Mouse (Mus musculus) hindbrain, embryonic 13.5 days (tissue): ENCODE results near the gene Sall1. TPM values are rescaled to one million over a fixed set of nuclear protein-coding genes. Genes with fewer than 3 reads are reported as not detected.

Source experiments
- ATAC-seq: fragments of 200-750 bp; cut with Nextera tagmentation; 2 replicates; pipeline ENCODE4 v1.8.0; 2017; ENCODE audit warnings: moderate TSS enrichment; ENCODE audit not compliant: low FRiP score
- H3K27ac ChIP-seq: fragments of 300-500 bp; sonication (generic); 2 replicates; pipeline ENCODE4 v1.5.1; 2015; ENCODE audit warnings: inconsistent platforms, mild to moderate bottlenecking, moderate library complexity
- H3K27me3 ChIP-seq: fragments of 300-500 bp; sonication (generic); 2 replicates; pipeline ENCODE4 v1.6.1; 2015; ENCODE audit warnings: mild to moderate bottlenecking, inconsistent platforms
- H3K36me3 ChIP-seq: fragments of 300-500 bp; sonication (generic); 2 replicates; pipeline ENCODE4 v1.6.1; 2015; ENCODE audit warnings: mild to moderate bottlenecking, inconsistent platforms
- H3K4me1 ChIP-seq: fragments of 300-500 bp; sonication (generic); replicated peaks from 2 replicates; pipeline ENCODE4 v1.6.1; 2015; ENCODE audit warnings: inconsistent platforms
- H3K4me2 ChIP-seq: fragments of 300-500 bp; sonication (generic); 2 replicates; pipeline ENCODE4 v1.6.1; 2015; ENCODE audit warnings: inconsistent platforms, mild to moderate bottlenecking, moderate library complexity
- H3K4me3 ChIP-seq: fragments of 300-500 bp; sonication (generic); 2 replicates; pipeline ENCODE4 v1.5.1; 2015; ENCODE audit warnings: mild to moderate bottlenecking, inconsistent platforms
- H3K9ac ChIP-seq: fragments of 300-500 bp; sonication (generic); 2 replicates; pipeline ENCODE4 v1.6.1; 2015; ENCODE audit warnings: mild to moderate bottlenecking, inconsistent platforms
- H3K9me3 ChIP-seq: fragments of 300-500 bp; sonication (generic); 2 replicates; pipeline ENCODE4 v1.6.1; 2016; ENCODE audit warnings: inconsistent platforms
- whole genome bisulfite sequencing: fragments of 180-500 bp; shearing (Covaris S2); methylation state at CpG from one replicate; pipeline ENCODE4 v1.1.7; 2015; 5-methylcytosine and 5-hydroxymethylcytosine counted together
- polyA plus RNA-seq: library from polyadenylated mRNA; unstranded; fragments of >200 nt; fragmentation: Nextera tagmentation; extraction: Ambion mirVana; gene quantifications from 2 replicates; pipeline ENCODE4 v1.2.1, GENCODE M21; 2015

Sall1 gene
- polyA plus RNA-seq, 1 experiment from 2014 or later = 9.3 TPM

DNA sequence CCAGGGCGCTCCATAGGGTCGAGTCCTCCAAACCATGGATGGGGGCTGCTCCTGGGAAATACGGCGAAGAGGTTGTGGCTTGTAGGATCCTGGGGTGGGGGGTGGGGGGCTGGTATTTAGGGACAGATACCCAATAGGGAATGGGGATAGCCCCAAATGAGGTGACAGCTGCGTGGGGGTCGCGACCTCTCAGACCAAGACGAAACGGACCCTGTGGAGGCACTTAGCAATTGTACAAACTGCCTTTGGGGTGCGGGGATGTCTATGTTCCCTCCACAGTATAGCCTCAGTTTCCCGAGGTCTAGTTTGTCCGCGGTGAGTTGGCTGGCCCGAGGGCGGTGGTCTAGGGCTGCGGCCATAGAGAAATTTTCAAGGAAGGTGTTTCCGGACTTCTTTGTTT is 1.8 kb upstream of the Sall1 start:
- Histone ChIP-seq H3K9me3 (no peaks in the 10 kb centered on the region), H3K4me2 (peak overlapping the region; percentile 86), H3K4me3 (peak overlapping the region; percentile 61), H3K9ac (0 out of 2 replicates have a peak overlapping the region, but pooled peaks have one; percentile 15), H3K4me1 (peaks cover 66% of the 10 kb centered on the region), H3K27ac (peak overlapping the region; percentile 73), H3K36me3 (no peaks in the 10 kb centered on the region), H3K27me3 (peaks cover 71% of the 10 kb centered on the region)
- 2% methylated on average over 17 of the region's 17 CpGs for WGBS
- no peak for ATAC-seq

GRCm38 (mm10) chr8:89045218-89045601 is 1.2 kb upstream of the Sall1 start:
- Histone ChIP-seq H3K27me3 (peaks cover 69% of the 10 kb centered on the region), H3K4me1 (peaks cover 69% of the 10 kb centered on the region)
- under 1% methylated on average over 30 of the region's 30 CpGs for WGBS

DNA sequence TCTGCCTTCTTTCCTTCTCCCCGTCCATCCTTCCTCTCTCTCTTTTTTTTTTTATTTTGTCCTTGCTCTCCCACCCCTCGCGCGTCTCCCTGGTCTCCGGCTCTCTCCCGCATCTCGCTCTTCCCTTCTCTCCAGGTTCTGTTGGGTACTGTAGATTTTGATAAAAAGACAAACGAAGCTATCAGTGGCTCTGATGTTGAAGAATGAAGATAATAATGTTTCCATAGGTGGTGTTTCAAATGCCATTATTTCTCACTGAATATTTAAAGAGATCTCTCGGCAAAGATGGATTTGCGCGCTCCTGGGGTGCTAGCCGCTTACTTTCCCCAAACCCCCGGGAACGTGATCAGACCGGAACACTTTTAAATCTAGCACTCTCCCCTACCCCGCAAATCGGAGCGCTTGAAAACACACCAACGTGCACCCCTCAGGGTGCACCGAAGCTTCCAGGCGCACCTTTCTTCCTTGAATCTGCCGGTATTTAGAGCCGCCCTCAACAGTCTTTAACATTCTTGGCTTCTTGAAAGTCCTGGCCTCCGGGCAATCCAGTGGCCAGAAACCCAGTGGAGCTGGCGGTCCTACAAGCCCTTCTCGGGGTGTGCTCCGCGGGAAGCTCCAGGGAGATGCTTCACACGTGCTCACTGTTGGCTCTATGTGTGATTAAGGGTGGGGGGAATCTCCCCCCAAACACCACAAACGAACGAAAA is 702 bp upstream of the Sall1 start:
- under 1% methylated on average over 31 of the region's 31 CpGs for WGBS
- peaks cover 72% of the 10 kb centered on the region for H3K27me3 ChIP-seq
- no peak for ATAC-seq

More at GRCm38 (mm10) chr8:89045218-89045601, 1.2 kb upstream of the Sall1 start:
- H3K4me2 ChIP-seq = peak overlapping the region; percentile 86
- H3K9ac ChIP-seq = peak overlapping the region; percentile 86
- H3K36me3 ChIP-seq = no peaks in the 10 kb centered on the region
- no peak for ATAC-seq
- H3K9me3 ChIP-seq = no peaks in the 10 kb centered on the region
- H3K27ac ChIP-seq = peak overlapping the region; percentile 94
- H3K4me3 ChIP-seq = peak overlapping the region; percentile 61

DNA sequence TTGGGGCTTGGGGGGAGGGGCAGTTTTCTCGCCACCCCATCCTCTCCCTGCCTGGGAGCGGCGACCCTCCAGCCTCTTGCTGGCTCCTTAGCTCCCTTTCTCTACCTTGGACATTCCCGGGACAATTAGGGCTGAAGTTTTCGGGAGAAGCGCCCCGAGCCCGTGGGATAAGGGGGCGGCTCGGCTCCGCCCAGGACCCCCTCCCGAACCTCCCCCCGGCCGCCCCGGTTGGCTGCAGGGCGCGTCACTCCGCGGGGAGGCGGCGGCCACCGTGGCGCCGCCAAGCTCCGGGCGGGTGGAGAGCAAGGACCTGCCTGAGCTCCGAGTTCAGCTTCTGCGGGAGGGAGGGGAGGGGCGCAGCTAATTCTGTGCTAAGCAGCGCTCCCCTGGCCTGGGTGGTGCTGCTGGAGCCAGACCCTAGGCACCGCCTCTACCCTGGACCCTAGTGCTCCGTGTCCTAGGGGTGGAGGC is 556 bp downstream of the Sall1 start:
- ATAC-seq = peak; percentile 71
- peak overlapping the region; percentile 86 for H3K9ac ChIP-seq
- no peaks in the 10 kb centered on the region for H3K9me3 ChIP-seq
- WGBS = under 1% methylated on average over 32 of the region's 32 CpGs
- peak overlapping the region; percentile 86 for H3K4me2 ChIP-seq
- peaks cover 64% of the 10 kb centered on the region for H3K27me3 ChIP-seq
- no peaks in the 10 kb centered on the region for H3K36me3 ChIP-seq
- peaks cover 69% of the 10 kb centered on the region for H3K4me1 ChIP-seq
- H3K27ac ChIP-seq = peak overlapping the region; percentile 94
- peak overlapping the region; percentile 61 for H3K4me3 ChIP-seq

More for the DNA sequence above, 702 bp upstream of the Sall1 start:
- Histone ChIP-seq H3K27ac (peak overlapping the region; percentile 94), H3K4me3 (peak overlapping the region; percentile 61), H3K9me3 (no peaks in the 10 kb centered on the region), H3K9ac (peak overlapping the region; percentile 86), H3K36me3 (no peaks in the 10 kb centered on the region), H3K4me2 (peak overlapping the region; percentile 86), H3K4me1 (peaks cover 69% of the 10 kb centered on the region)

DNA sequence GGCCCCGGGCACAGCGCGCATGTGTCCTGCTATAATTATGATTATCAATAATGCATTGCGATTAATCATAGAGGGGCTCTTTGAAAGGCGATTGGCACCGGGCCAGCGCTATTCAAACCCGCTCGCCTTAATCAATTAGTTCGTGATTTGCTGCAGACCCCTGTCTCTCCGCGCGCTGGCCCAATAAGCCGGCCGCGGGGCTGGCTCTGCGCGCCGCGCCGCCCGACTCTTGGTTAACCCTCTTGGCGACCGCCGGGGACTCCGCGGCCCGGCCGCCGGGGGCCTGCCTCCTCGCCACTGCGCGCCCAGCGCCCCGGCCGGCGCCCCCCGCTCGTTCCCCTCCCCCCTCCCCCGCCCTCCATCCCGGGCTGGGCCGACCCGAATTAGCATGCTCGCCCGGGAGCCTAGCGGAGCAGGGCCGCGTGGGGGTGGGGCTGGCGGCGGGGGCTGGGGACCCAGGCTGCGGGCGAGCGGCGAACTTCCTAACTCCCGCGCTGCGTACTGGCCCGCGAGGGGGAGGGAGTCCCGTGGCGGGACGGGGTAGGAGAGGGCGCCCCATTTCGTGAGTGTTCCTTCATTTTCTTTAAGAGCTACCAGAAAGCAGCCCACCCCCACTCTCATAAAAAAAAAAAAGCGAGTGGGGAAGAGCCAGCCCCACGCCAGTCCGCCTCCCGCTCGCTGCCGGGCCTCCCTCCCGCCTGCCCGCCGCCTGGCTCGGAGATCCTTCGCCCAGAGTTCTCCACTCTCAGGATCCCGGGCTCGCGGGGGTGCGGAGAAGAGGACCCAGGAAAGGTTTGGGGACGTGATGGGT is 1.2 kb downstream of the Sall1 start:
- H3K4me1 ChIP-seq = peaks cover 66% of the 10 kb centered on the region
- H3K9ac ChIP-seq = peak overlapping the region; percentile 86
- peak overlapping the region; percentile 86 for H3K4me2 ChIP-seq
- peak overlapping the region; percentile 94 for H3K27ac ChIP-seq
- H3K27me3 ChIP-seq = peaks cover 63% of the 10 kb centered on the region
- H3K4me3 ChIP-seq = peak overlapping the region; percentile 61
- WGBS = under 1% methylated on average over 73 of the region's 80 CpGs
- no peaks in the 10 kb centered on the region for H3K9me3 ChIP-seq
- H3K36me3 ChIP-seq = no peaks in the 10 kb centered on the region
- ATAC-seq = peak; percentile 84

DNA sequence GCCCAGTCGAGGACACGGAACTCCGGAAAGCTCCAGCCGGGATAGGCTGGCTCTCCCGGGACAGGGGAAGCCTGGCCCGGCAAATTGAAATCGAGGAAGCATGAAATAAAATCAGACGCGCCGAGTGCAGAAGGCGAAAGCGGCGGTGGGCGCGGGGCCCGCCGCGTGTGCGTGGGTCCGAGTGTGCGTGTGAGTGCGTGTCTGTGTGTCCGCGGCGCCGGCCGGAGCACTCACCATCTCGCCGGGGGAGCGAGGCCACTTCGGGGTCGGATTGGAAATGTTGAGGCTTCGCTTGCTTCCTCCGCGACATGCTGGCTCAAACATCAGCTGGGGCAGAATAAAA is 1.9 kb downstream of the Sall1 start:
- WGBS = under 1% methylated on average over 35 of the region's 35 CpGs
- Histone ChIP-seq H3K27ac (peak overlapping the region; percentile 94), H3K4me3 (peak overlapping the region; percentile 61), H3K9me3 (no peaks in the 10 kb centered on the region), H3K4me1 (peaks cover 68% of the 10 kb centered on the region), H3K27me3 (peaks cover 61% of the 10 kb centered on the region), H3K4me2 (peak overlapping the region; percentile 86), H3K9ac (peak overlapping the region; percentile 86), H3K36me3 (no peaks in the 10 kb centered on the region)
- no peak for ATAC-seq

DNA sequence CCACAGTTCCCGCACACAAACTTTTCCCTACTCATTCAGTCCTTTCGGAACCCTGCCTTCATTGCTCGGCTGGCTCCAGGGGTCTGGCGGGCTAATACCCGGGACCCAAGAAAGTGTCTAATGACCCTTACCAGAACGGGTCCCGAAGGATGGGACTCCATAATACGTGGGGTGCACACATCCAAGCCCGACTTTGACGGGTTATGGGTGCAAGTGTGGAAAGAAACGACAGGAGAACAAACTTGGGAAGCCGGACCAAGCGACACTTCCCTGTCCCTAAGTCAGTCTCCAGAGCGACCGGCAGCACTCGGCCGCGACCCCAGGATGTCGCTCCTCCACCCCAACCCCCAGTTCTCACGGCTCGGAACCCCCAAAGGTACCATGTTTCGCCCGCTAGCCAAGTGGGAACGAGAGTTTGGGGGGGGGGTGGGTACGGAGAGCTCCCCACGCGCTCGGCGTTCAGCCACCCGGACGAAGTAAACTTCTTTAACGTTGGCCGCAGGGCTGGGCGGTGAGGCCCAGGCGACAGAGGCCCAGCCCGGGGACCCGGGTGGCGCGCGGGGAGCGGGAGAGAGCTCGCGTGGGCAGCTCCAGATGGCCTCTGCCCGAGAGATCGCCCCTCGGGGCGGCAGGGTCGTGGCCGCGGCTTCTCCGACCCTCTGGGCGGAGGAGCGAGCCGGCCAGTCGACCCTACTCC is 2.4 kb downstream of the Sall1 start:
- peak overlapping the region; percentile 61 for H3K4me3 ChIP-seq
- H3K9ac ChIP-seq = peak overlapping the region; percentile 86
- ATAC-seq = no peak
- H3K27ac ChIP-seq = peak overlapping the region; percentile 94
- 0% methylated on average over 55 of the region's 55 CpGs for WGBS
- H3K9me3 ChIP-seq = no peaks in the 10 kb centered on the region
- H3K4me2 ChIP-seq = peak overlapping the region; percentile 86
- peaks cover 65% of the 10 kb centered on the region for H3K4me1 ChIP-seq
- peaks cover 61% of the 10 kb centered on the region for H3K27me3 ChIP-seq
- no peaks in the 10 kb centered on the region for H3K36me3 ChIP-seq

DNA sequence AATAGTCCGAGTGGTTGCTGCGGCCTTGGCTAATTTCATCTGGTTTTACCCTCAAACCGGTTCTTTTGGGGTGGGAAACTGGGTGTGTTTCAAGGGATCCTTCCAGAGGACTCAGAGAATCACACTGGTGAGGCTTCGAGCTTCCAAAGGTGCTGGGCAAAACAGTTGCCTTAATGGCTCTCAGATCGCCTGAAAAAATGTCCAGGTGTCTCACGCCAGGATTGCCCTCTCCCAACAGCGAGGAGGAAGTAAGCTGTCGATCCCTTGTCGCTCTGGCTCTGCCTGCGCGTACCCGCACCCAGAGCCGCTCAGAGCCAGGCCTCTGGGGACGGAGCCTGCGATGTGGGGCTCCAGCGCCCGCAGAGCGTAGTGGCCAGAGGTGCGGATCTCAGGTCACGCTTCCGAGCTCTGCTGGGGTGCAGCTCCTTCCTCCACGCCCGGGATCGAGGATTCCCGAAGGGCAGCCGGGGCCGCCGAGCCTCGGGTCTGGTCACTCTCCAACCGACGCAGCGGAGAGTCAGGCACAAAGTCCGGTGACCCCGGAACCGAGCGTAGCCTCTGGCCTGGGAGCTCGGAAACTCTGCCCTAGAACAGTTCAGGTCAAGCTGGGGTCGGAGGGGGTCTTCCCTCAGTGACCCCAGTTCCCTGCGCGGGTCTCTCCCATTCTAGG is 3.1 kb downstream of the Sall1 start:
- WGBS = 2% methylated on average over 39 of the region's 40 CpGs
- Histone ChIP-seq H3K27me3 (peaks cover 60% of the 10 kb centered on the region), H3K9me3 (no peaks in the 10 kb centered on the region), H3K9ac (peak overlapping the region; percentile 86), H3K4me1 (peaks cover 60% of the 10 kb centered on the region), H3K4me3 (peak overlapping the region; percentile 61), H3K4me2 (peak overlapping the region; percentile 86), H3K36me3 (no peaks in the 10 kb centered on the region), H3K27ac (peak overlapping the region; percentile 94)
- no peak for ATAC-seq

DNA sequence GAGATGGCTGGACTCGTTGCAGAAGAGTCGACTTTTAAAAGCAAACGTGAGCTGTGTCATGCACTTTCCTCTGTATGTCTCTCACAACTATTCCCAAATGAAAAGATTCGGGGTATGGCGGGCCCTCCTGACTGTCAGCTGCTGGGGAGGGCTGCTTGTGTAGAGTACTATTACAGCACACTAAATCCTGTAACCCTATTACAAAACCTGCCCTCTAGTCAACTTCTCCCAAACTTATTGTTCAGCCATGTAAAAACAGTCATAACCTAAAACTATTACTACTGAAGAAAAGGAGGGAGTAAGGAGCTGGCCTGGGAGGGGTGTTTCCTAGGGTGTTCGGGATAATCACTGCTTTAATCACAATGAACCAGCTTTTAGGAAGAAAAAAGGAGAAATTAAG is 4.1 kb downstream of the Sall1 start:
- H3K9ac ChIP-seq = peak overlapping the region; percentile 31
- peaks cover 52% of the 10 kb centered on the region for H3K4me1 ChIP-seq
- no peaks in the 10 kb centered on the region for H3K36me3 ChIP-seq
- H3K4me3 ChIP-seq = peak overlapping the region; percentile 61
- peaks cover 53% of the 10 kb centered on the region for H3K27me3 ChIP-seq
- H3K4me2 ChIP-seq = peak overlapping the region; percentile 86
- peak overlapping the region; percentile 40 for H3K27ac ChIP-seq
- H3K9me3 ChIP-seq = no peaks in the 10 kb centered on the region
- 3% methylated on average over 6 of the region's 6 CpGs for WGBS
- ATAC-seq = no peak

- H3K27ac ChIP-seq = no peak overlapping the region
- H3K36me3 ChIP-seq = no peaks in the 10 kb centered on the region
- ATAC-seq = no peak
- 44% methylated on average over 4 of the region's 4 CpGs for WGBS
- H3K4me3 ChIP-seq = peak overlapping the region; percentile 24
- no peaks in the 10 kb centered on the region for H3K9me3 ChIP-seq
- H3K27me3 ChIP-seq = peaks cover 53% of the 10 kb centered on the region
- H3K4me1 ChIP-seq = peaks cover 53% of the 10 kb centered on the region
- H3K9ac ChIP-seq = no peak overlapping the region
- H3K4me2 ChIP-seq = peak overlapping the region; percentile 86
These were observed 5.0 kb downstream of the Sall1 start for GRCm38 (mm10) chr8:89038920-89039319.

- Histone ChIP-seq H3K9ac (peak overlapping the region; percentile 43), H3K27me3 (peaks cover 45% of the 10 kb centered on the region)
- WGBS = 5% methylated on average over 9 of the region's 9 CpGs
These were observed 6.3 kb downstream of the Sall1 start for GRCm38 (mm10) chr8:89037536-89038236.

More at GRCm38 (mm10) chr8:89037536-89038236, 6.3 kb downstream of the Sall1 start:
- Histone ChIP-seq H3K36me3 (no peaks in the 10 kb centered on the region), H3K27ac (peak overlapping the region; percentile 71), H3K4me3 (peak overlapping the region; percentile 29), H3K4me1 (peaks cover 44% of the 10 kb centered on the region), H3K4me2 (peak overlapping the region; percentile 46), H3K9me3 (no peaks in the 10 kb centered on the region)
- no peak for ATAC-seq
